ENCODE assay signal across 8 mouse cellular contexts in genomic region chr10:23811635-23812437, GRCm38 (mm10). TPM values are rescaled to one million over a fixed set of nuclear protein-coding genes. Genes with fewer than 3 reads are reported as not detected.
DNase-seq lines count a peak whose midpoint lies in the region; ATAC-seq and TF ChIP-seq lines count a peak whose summit lies in the region.

No protein-coding gene starts in this region.

- no peaks in the 10 kb centered on the region for H3K9me3 ChIP-seq in hindbrain, embryonic 10.5 days
- H3K9me3 ChIP-seq in midbrain, embryonic 11.5 days (ENCODE audit: control insufficient read depth, low read length), result no peaks in the 10 kb centered on the region

- no peak overlapping the region for H3K9ac ChIP-seq in midbrain, embryonic 11.5 days (ENCODE audit: low read length)

- peak; percentile 31; the same call in 1 of the 2 replicates for ATAC-seq in midbrain, embryonic 11.5 days (ENCODE audit: low FRiP score)

- H3K4me3 ChIP-seq in hindbrain, embryonic 10.5 days, result no peak overlapping the region
- H3K4me3 ChIP-seq in midbrain, embryonic 11.5 days (ENCODE audit: low read depth, low read length), result no peak overlapping the region
- H3K4me3 ChIP-seq in spleen, adult 2 months (ENCODE audit: extremely low read depth, insufficient read depth, insufficient read length), result no peak overlapping the region

- no peaks in the 10 kb centered on the region for H3K27me3 ChIP-seq in hindbrain, embryonic 10.5 days (ENCODE audit: insufficient read depth, poor library complexity, severe bottlenecking)
- no peaks in the 10 kb centered on the region for H3K27me3 ChIP-seq in midbrain, embryonic 11.5 days (ENCODE audit: control insufficient read depth, insufficient read depth, low read length)
- H3K27me3 ChIP-seq in spleen, adult 2 months (ENCODE audit: control insufficient read depth, insufficient read depth, low read length), result no peaks in the 10 kb centered on the region

- no peak overlapping the region for H3K27ac ChIP-seq in hindbrain, embryonic 10.5 days
- no peak overlapping the region for H3K27ac ChIP-seq in midbrain, embryonic 11.5 days (ENCODE audit: low read depth, low read length)
- no peak overlapping the region for H3K27ac ChIP-seq in spleen, adult 2 months (ENCODE audit: insufficient read depth, low read length)

- peak; percentile 59 for DNase-seq in gastrocnemius, adult 18-20 months (ENCODE audit: low spot score)
- DNase-seq in gastrocnemius, postnatal 25 days, result no peak
- peak; percentile 70 for DNase-seq in adrenal gland, adult 18-20 months (ENCODE audit: low spot score in 2 of 2)
- peak; percentile 63 for DNase-seq in embryo, embryonic 11 days
- DNase-seq in hindbrain, embryonic 10.5 days (ENCODE audit: low spot score), result peak; percentile 62
- DNase-seq in layer of hippocampus, postnatal 25 days (ENCODE audit: extremely low spot score in 1 of 2, low spot score in 1 of 2), result peak; percentile 56 to 92
- DNase-seq in midbrain, embryonic 11.5 days (ENCODE audit: low spot score, missing footprints), result peak; percentile 97
- peak; percentile 31 to 55 for DNase-seq in spleen, adult 2 months (ENCODE audit: low read depth in 1 of 2, low spot score in 2 of 2)

- TF ChIP-seq CTCF in spleen, adult 2 months (IDR thresholded peaks at IDR 0.05; ENCODE audit: extremely low read depth, insufficient read depth, insufficient read length, insufficient replicate concordance), result no peak; the same call in 1 of the 2 replicates

- TF ChIP-seq POLR2A in spleen, adult 2 months (IDR thresholded peaks at IDR 0.05; ENCODE audit: low read depth, low read length), result no peak

- whole genome bisulfite sequencing in hindbrain, embryonic 10.5 days, result 79% methylated on average over 9 of the region's 12 CpGs
- 82% methylated on average over 9 of the region's 12 CpGs for WGBS in midbrain, embryonic 11.5 days
- WGBS in spleen, adult 2 months, result 66% methylated on average over 8 of the region's 12 CpGs

- H3K4me1 ChIP-seq in hindbrain, embryonic 10.5 days (replicated peaks), result peaks cover 8% of the 10 kb centered on the region
- H3K4me1 ChIP-seq in midbrain, embryonic 11.5 days (ENCODE audit: control insufficient read depth, insufficient read depth, low read length), result 0 out of 2 replicates have a peak, but pooled peaks cover 2% of the 10 kb centered on the region
- H3K4me1 ChIP-seq in spleen, adult 2 months (ENCODE audit: control insufficient read depth, insufficient read depth, insufficient read length), result no peaks in the 10 kb centered on the region

- no peak overlapping the region for H3K4me2 ChIP-seq in midbrain, embryonic 11.5 days

- H3K36me3 ChIP-seq in hindbrain, embryonic 10.5 days, result peaks cover 22% of the 10 kb centered on the region
- no peaks in the 10 kb centered on the region for H3K36me3 ChIP-seq in midbrain, embryonic 11.5 days (ENCODE audit: control insufficient read depth, insufficient read depth, low read length)
- no peaks in the 10 kb centered on the region for H3K36me3 ChIP-seq in spleen, adult 2 months (ENCODE audit: control insufficient read depth, insufficient read depth, low read length)

RNA-seq across cellular contexts. Expression of gene Slc18b1, which starts 15.1 kb away (rescaled TPM):
- 1 to 10 TPM; 4.2 to 7.3 TPM for total RNA-seq in gastrocnemius, adult 18-20 months (2021)
- total RNA-seq in gastrocnemius, postnatal 25 days (2021), result 1 to 10 TPM; 7.0 to 7.3 TPM
- 10 to 100 TPM; 30.5 to 40.2 TPM for total RNA-seq in adrenal gland, adult 18-20 months (2021)
- polyA plus RNA-seq in hindbrain, embryonic 10.5 days (2016; fragmentation: Nextera tagmentation; extraction: Ambion mirVana), result 11.4 and 12.9 TPM in 2 replicates
- total RNA-seq in layer of hippocampus, postnatal 25 days (2021), result 10 to 100 TPM; 21.2 to 30.0 TPM
- 14.5 and 16.6 TPM in 2 replicates for polyA plus RNA-seq in midbrain, embryonic 11.5 days (2014; fragmentation: Nextera tagmentation; extraction: Ambion mirVana)
- polyA plus RNA-seq in spleen, adult 2 months (2012; rRNA removed), result 1.1 TPM in 2 replicates

RNA-seq across cellular contexts. Expression of gene Rps12, which starts 24.8 kb away (rescaled TPM):
- total RNA-seq in gastrocnemius, adult 18-20 months (2021), result 100 to 1,000 TPM; 183 to 193 TPM
- 100 to 1,000 TPM; 184 to 187 TPM for total RNA-seq in gastrocnemius, postnatal 25 days (2021)
- 100 to 1,000 TPM; 510 to 531 TPM for total RNA-seq in adrenal gland, adult 18-20 months (2021)
- 124 and 145 TPM in 2 replicates for polyA plus RNA-seq in hindbrain, embryonic 10.5 days (2016; fragmentation: Nextera tagmentation; extraction: Ambion mirVana)
- total RNA-seq in layer of hippocampus, postnatal 25 days (2021), result 100 to 1,000 TPM; 212 to 250 TPM
- 118 and 132 TPM in 2 replicates for polyA plus RNA-seq in midbrain, embryonic 11.5 days (2014; fragmentation: Nextera tagmentation; extraction: Ambion mirVana)
- polyA plus RNA-seq in spleen, adult 2 months (2012; rRNA removed), result 1,677 and 2,344 TPM in 2 replicates

RNA-seq across cellular contexts. Expression of gene Vnn3, which starts 39.4 kb away (rescaled TPM):
- under 1 TPM in 1 of 2 experiments, not detected in 1; 0.25 TPM for total RNA-seq in gastrocnemius, adult 18-20 months (2021)
- under 1 TPM in 1 of 2 experiments, not detected in 1; 0.56 TPM for total RNA-seq in gastrocnemius, postnatal 25 days (2021)
- 10 to 100 TPM in 1 of 2 experiments, 1 to 10 TPM in 1; 4.2 to 44.2 TPM for total RNA-seq in adrenal gland, adult 18-20 months (2021)
- not detected in 2 replicates for polyA plus RNA-seq in hindbrain, embryonic 10.5 days (2016; fragmentation: Nextera tagmentation; extraction: Ambion mirVana)
- under 1 TPM in 1 of 2 experiments, not detected in 1; 0.26 TPM for total RNA-seq in layer of hippocampus, postnatal 25 days (2021)
- not detected in 2 replicates for polyA plus RNA-seq in midbrain, embryonic 11.5 days (2014; fragmentation: Nextera tagmentation; extraction: Ambion mirVana)
- polyA plus RNA-seq in spleen, adult 2 months (2012; rRNA removed), result 1.8 and 2.2 TPM in 2 replicates
